Mouse (Mus musculus) liver, adult 2 months (tissue): ENCODE measurements around the gene H1foo. TPM values are rescaled to one million over a fixed set of nuclear protein-coding genes. Genes with fewer than 3 reads are reported as not detected.

Experiments
- DNase-seq: peaks from one replicate; pipeline ENCODE4 v3.0.0-alpha.2; 2011; ENCODE audit warnings: low read depth, low spot score; ENCODE audit errors: extremely low read depth
- H3K27ac ChIP-seq: fragments of 200-500 bp; replicated peaks from 2 replicates; pipeline ENCODE4 v1.5.1; 2012; ENCODE audit warnings: low read depth, mild to moderate bottlenecking, control low read depth, inconsistent platforms, low read length; ENCODE audit not compliant: insufficient read depth
- H3K27me3 ChIP-seq: fragments of 200-500 bp; 2 replicates; pipeline ENCODE4 v1.6.1; 2012; ENCODE audit warnings: mild to moderate bottlenecking, moderate library complexity, low read length, inconsistent platforms; ENCODE audit not compliant: control insufficient read depth, insufficient read depth
- H3K36me3 ChIP-seq: fragments of 200-500 bp; 2 replicates; pipeline ENCODE4 v1.6.1; 2012; ENCODE audit warnings: low read length, inconsistent platforms; ENCODE audit not compliant: control insufficient read depth, insufficient read depth
- H3K4me1 ChIP-seq: fragments of 200-500 bp; 2 replicates; pipeline ENCODE4 v1.6.1; 2011; ENCODE audit warnings: low read length; ENCODE audit not compliant: control insufficient read depth, insufficient read depth
- H3K4me3 ChIP-seq: fragments of 200-500 bp; 2 replicates; pipeline ENCODE4 v1.5.1; 2011; ENCODE audit warnings: low read depth, mild to moderate bottlenecking, control low read depth, low read length, moderate library complexity; ENCODE audit not compliant: insufficient read depth
- H3K79me2 ChIP-seq: fragments of 200-500 bp; 2 replicates; pipeline ENCODE4 v1.6.1; 2012; ENCODE audit warnings: inconsistent platforms, mild to moderate bottlenecking, low read length, moderate library complexity; ENCODE audit not compliant: control insufficient read depth, insufficient read depth
- H3K9ac ChIP-seq: fragments of 200-500 bp; 2 replicates; pipeline ENCODE4 v1.6.1; 2012; ENCODE audit warnings: low read depth, mild to moderate bottlenecking, control low read depth, inconsistent platforms, low read length
- CTCF ChIP-seq: fragments of 200-500 bp; IDR thresholded peaks from 2 replicates; pipeline ENCODE4 v1.5.1; 2011; ENCODE audit warnings: low read depth, low read length, control low read depth
- POLR2A ChIP-seq: fragments of 200-500 bp; IDR thresholded peaks from 2 replicates; pipeline ENCODE4 v1.6.1; 2011; ENCODE audit warnings: low read length, control low read depth; ENCODE audit not compliant: insufficient read depth; ENCODE audit errors: extremely low read depth
- WGBS: fragments of 180-500 bp; shearing (Covaris S2); methylation state at CpG from one replicate; pipeline ENCODE4 v1.1.7; 2018; 5-methylcytosine and 5-hydroxymethylcytosine counted together
- polyA plus RNA-seq: library from polyadenylated mRNA; depleted of rRNA; stranded (reverse); fragments of >200 nt; gene quantifications from 2 replicates; pipeline ENCODE4 v1.2.3, GENCODE M21; 2012
- total RNA-seq: library from RNA; depleted of rRNA; stranded (reverse); fragments of >200 nt; gene quantifications from 2 replicates; pipeline ENCODE4 v1.2.3, GENCODE M21; 2014

The H1foo gene
- total and polyA plus RNA-seq, 2 experiments: not detected

DNA sequence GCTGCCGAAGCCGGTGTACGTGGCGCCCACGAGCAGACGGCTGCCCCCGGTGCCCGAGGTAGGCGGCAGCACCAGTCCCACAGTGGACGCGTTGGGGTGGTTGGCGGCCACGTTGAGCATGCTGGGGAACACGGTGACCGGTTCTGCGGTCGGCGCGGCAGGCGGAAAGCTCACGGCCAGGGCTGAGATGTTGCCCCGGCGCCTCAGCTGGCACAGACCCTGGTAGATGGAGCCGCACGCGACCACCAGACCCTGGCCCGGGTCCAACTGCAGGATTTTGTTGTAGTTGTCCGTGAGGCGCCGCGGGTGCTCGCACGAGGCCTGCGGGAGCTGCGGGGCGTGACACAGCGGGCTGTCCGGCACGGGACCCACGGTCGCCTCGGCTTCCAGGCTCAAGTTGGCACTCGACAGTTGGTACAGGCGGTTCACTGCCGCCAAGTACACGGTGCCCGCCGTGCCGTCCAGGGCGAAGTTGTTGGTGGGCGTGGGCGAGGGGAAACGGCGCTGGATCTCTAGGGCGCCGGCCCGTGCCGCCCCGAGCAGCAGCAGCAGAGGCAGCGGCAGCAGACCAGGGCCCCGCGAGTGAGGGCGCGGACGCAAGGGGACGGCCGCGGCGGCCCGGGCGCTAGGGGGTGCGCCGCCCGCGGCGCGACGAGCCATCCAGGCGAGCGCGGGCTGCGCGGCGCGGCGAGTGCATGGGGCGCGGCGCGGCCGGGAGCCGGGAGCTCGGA, 49.6 kb downstream of the H1foo start:
- peaks cover 5% of the 10 kb centered on the region; the same call in 1 of the 2 replicates for H3K4me1 ChIP-seq
- H3K79me2 ChIP-seq: peaks cover 9% of the 10 kb centered on the region; the same call in 1 of the 2 replicates
- H3K27ac ChIP-seq: peak overlapping the region; percentile 37
- TF ChIP-seq CTCF (no peak), POLR2A (no peak)
- no peak for DNase-seq
- peak overlapping the region; percentile 81 for H3K9ac ChIP-seq
- peak overlapping the region; percentile 79 for H3K4me3 ChIP-seq
- no peaks in the 10 kb centered on the region for H3K36me3 ChIP-seq
- H3K27me3 ChIP-seq: peaks cover 9% of the 10 kb centered on the region; the same call in 1 of the 2 replicates
- WGBS: 6% methylated on average over 92 of the region's 93 CpGs

DNA sequence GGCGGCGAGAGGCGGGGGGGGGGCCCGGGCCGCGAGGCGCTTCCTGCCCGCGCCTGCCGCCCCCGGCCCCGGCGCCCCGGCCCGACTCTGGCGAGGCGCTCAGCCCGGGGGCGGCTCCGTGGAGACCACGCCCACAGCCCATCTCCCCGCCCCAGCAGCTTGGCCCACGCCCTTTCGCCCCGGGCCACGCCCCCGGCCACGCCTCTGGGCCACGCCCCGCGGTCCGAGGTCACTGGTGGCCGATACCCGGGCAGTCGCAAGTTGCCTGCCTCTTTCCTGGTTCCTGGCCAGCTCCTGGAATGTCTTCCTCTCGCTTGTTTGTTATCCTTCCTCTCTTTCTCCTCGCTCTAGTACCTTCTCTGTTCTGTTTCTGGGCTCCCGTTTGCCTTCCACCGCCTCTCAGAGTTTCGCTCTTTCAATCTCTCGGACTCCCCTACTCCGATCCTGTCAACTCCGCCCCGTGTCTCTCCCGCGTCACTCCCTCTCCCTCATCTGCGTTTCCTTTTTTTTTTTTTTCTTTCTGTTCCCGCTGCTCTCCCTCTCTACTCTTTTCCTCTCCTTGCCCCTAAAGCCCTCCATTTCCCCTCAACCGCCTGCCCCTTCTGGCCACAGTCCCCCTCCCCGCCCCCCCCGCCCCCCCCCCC, 50.3 kb downstream of the H1foo start, which contains the start of gene Plxnd1:
TSS of gene Plxnd1 (minus strand) at position 129 of the 644 bp plus-strand sequence.
- TF ChIP-seq CTCF: no peak
- 0 out of 2 replicates have a peak, but pooled peaks have one; percentile 30 for TF ChIP-seq POLR2A
- peak; percentile 63 for DNase-seq
- Histone ChIP-seq H3K27me3 (peaks cover 9% of the 10 kb centered on the region; the same call in 1 of the 2 replicates), H3K36me3 (no peaks in the 10 kb centered on the region), H3K4me3 (peak within 1 kb of the TSS; percentile 79), H3K4me1 (peaks cover 5% of the 10 kb centered on the region; the same call in 1 of the 2 replicates), H3K27ac (peak within 1 kb of the TSS; percentile 83), H3K79me2 (peaks cover 6% of the 10 kb centered on the region; the same call in 1 of the 2 replicates), H3K9ac (peak within 1 kb of the TSS; percentile 81)
- 2% methylated on average over 44 of the region's 51 CpGs for WGBS

DNA sequence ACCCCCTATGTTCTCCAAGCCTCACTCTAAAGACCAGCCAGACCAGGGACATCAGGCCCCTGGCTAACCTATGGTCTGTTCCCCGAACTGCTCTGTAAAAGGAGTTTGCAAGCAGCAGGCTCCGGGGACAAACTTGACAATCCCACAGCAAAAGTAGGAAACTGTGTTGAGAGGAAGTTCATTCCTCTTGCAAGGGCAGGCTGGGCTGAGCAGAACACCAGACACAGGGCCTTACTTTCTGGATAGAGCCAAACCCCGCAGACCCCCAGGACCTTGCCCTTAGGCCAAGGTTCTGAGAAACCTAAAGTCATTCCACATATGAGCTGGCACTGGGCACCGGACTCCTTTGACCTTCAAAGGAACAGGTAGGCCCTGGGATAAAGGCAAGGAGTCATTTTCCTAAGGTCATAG, 50.8 kb downstream of the H1foo start:
- Histone ChIP-seq H3K4me1 (peaks cover 5% of the 10 kb centered on the region; the same call in 1 of the 2 replicates), H3K9ac (0 out of 2 replicates have a peak overlapping the region, but pooled peaks have one; percentile 5), H3K27ac (peak overlapping the region; percentile 83), H3K27me3 (peaks cover 9% of the 10 kb centered on the region; the same call in 1 of the 2 replicates), H3K4me3 (no peak overlapping the region), H3K79me2 (peaks cover 4% of the 10 kb centered on the region; the same call in 1 of the 2 replicates), H3K36me3 (no peaks in the 10 kb centered on the region)
- no peak for TF ChIP-seq POLR2A
- no peak for TF ChIP-seq CTCF
- no peak for DNase-seq
- WGBS: 69% methylated on average over 4 of the region's 4 CpGs

DNA sequence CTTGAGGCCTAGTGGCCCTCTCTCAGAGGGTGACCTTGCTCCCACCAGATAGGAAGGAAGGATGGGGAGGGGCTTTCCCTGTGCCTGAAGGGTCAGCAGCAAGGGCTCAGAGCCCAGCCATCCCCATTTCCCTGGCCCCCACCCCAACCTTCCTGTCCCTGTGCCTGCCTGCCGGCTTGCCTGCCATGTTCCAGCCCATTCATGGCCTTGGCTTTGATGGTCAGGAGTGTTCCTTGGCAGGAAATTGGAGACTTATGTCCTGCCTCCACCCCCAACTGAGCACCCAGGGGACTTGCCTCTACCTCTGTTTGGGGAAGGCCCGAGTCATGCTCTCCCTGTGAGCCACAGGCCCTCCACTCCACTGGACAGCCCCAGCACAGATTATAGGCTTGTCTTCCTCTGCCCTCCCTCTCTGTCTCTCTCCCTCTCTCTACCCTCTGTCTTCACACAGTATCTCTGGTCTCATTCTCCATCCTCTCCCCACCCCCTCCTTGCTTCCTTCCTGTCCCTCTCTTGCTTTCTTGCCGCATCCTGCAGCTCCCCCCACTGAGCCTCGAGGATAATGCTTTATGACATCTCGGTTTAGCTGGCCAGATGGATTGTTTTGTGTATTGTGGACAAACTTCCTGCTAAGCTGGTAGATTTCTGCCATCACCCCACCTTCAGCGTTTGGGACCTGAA, 51.6 kb downstream of the H1foo start:
- no peak overlapping the region for H3K9ac ChIP-seq
- H3K27me3 ChIP-seq: peaks cover 9% of the 10 kb centered on the region; the same call in 1 of the 2 replicates
- DNase-seq: peak; percentile 22
- 67% methylated on average over 6 of the region's 6 CpGs for WGBS
- H3K79me2 ChIP-seq: peaks cover 3% of the 10 kb centered on the region; the same call in 1 of the 2 replicates
- H3K4me3 ChIP-seq: no peak overlapping the region
- H3K36me3 ChIP-seq: no peaks in the 10 kb centered on the region
- H3K27ac ChIP-seq: peak overlapping the region; percentile 83
- TF ChIP-seq CTCF: no peak
- TF ChIP-seq POLR2A: no peak
- H3K4me1 ChIP-seq: peaks cover 5% of the 10 kb centered on the region; the same call in 1 of the 2 replicates

DNA sequence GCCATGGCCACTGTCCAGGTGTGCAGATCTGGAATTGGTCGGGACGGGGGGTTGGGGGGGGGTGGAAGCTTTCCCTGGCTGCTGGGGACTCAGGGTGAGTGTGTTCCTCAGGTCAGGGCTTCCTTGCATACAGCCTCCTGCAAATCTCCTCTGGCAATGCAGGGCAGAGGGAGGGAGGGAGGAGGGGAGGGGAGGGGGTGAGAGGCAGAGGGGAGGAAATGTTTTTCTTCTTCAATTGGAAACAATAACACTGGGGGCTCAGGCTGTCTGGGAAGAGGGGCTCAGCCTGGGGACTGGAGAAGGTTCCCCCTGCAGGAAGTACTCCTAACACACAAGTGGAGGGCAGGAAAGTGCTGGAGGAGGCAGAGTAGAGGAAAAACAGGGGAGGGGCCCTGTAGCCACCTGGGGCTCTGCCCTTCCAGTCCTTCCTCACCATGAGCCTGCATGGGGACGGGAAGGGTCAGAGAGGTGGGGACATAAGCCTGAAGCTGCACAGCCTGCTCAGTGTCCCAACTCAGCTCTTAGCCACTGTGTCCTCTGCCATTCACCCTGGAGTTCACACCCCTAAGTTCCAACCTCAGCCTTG, 53.1 kb downstream of the H1foo start:
- no peak overlapping the region for H3K4me3 ChIP-seq
- H3K27me3 ChIP-seq: peaks cover 9% of the 10 kb centered on the region; the same call in 1 of the 2 replicates
- no peak for TF ChIP-seq POLR2A
- no peak for TF ChIP-seq CTCF
- peak overlapping the region; percentile 2 for H3K27ac ChIP-seq
- DNase-seq: no peak
- H3K36me3 ChIP-seq: no peaks in the 10 kb centered on the region
- peaks cover 3% of the 10 kb centered on the region; the same call in 1 of the 2 replicates for H3K79me2 ChIP-seq
- peaks cover 5% of the 10 kb centered on the region; the same call in 1 of the 2 replicates for H3K4me1 ChIP-seq
- no peak overlapping the region for H3K9ac ChIP-seq
- 53% methylated on average over 3 of the region's 3 CpGs for WGBS
